Mouse (Mus musculus): Measurements from ENCODE around the gene Spag9.

DNA sequence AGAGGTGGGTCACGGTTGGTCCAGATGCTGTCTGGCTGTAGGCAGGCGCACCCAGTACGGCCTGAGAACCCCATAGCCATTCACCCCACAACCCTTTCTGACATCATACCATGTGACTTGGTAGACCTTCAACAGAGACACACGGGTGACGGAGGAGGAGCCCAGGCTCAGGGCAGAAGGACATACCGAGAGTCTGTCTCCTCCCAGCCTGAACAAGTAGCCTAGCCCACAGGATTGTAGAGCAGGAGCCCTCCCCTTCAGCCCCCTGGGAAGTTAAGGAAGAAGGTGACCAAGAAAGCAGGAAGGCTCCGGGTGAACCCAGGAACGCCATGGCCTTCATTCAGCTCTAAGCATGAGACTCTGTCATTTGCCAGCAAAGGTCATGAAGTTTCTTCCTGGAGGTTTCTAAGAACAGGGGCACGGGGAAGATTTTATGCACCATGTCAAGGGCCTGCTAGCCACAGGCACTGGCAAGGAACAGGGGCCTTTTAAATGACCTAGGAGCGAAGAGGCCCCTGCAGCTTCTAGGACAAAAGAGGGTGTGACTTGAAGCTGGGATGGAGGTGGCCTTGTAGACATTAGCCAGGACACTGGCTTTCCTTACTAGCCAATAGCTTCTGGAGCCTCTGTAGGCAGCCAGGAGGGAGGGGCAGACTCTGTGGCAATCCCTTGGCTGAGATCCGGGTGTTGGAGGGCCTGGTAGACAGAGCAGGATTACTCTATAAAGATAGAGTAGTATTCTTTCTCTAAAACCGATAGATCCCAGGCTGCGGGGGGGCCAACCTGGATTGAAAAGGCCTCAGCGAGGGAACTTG, 163.4 kb downstream of the Spag9 start:
- TF ChIP-seq CTCF (IDR thresholded peaks at IDR 0.05; ENCODE audit: low read depth, low read length), result no peak
- 0 out of 2 replicates have a peak, but pooled peaks have one; percentile 53 for TF ChIP-seq POLR2A (IDR thresholded peaks at IDR 0.05; ENCODE audit: extremely low read depth, insufficient read depth, low read length)

Measured in liver, adult 2 months (tissue).